Mouse (Mus musculus) gastrocnemius, adult 2 months (tissue): Measurements from ENCODE around the gene Bco2. TPM values are rescaled to one million over a fixed set of nuclear protein-coding genes. Genes with fewer than 3 reads are reported as not detected.

Experiments
- DNase-seq: peaks from one replicate; pipeline ENCODE4 v3.0.0; 2022
- H3K27ac ChIP-seq: fragments of 200-600 bp; 2 replicates; pipeline ENCODE4 v1.8.1; 2022; ENCODE audit warnings: mild to moderate bottlenecking
- H3K4me3 ChIP-seq: fragments of 200-600 bp; 2 replicates; pipeline ENCODE4 v1.8.1; 2022; ENCODE audit warnings: mild to moderate bottlenecking, moderate library complexity
- CTCF ChIP-seq: fragments of 200-600 bp; IDR thresholded peaks from 2 replicates; pipeline ENCODE4 v1.8.1; 2022; ENCODE audit warnings: antibody characterized with exemption, mild to moderate bottlenecking, moderate library complexity
- intact Hi-C: fragments of 180-260 bp; cut with DNase I; formaldehyde crosslinking; loops from one replicate; pipeline ENCODE4 v1.15.1; 2025
- long read RNA-seq, 2 experiments: library from polyadenylated mRNA; stranded (forward); transcript quantifications; one replicate each; pipeline ENCODE4 v2.0.0; 2021
- total RNA-seq, 2 experiments: library from RNA; stranded (reverse); gene quantifications; 2 replicates each; pipeline ENCODE4 v1.2.3; 2021

Bco2 gene
- total RNA-seq, result under 1 TPM; 0.26 to 0.45 TPM
- long read RNA-seq, experiment 1, result 0 reads
- long read RNA-seq, experiment 2, result 0 reads

DNA sequence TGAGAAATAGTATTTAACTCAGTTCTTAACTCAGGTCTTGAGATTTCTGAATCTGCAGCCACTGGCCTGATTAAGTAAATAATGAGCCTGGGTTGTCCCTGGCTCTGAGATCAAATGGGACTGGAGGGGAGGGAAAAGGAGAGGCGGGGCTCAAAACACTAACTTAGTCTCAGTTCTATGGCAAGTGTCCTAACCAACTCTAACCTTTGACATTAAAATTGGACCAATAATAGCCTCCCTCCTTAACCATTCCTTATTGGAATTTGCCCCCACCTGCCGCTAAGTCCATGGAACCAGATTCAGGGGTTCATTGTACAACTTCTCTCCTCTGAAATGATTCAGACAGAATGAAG, at the start of gene Bco2:
TSS of gene Bco2 (minus strand) at position 88 of the 353 bp plus-strand sequence.
- no peak for DNase-seq
- H3K27ac ChIP-seq, result peak within 1 kb of the TSS; percentile 74
- TF ChIP-seq CTCF, result no peak
- intact Hi-C loops, result no loop called here
- H3K4me3 ChIP-seq, result peak within 1 kb of the TSS; percentile 64

DNA sequence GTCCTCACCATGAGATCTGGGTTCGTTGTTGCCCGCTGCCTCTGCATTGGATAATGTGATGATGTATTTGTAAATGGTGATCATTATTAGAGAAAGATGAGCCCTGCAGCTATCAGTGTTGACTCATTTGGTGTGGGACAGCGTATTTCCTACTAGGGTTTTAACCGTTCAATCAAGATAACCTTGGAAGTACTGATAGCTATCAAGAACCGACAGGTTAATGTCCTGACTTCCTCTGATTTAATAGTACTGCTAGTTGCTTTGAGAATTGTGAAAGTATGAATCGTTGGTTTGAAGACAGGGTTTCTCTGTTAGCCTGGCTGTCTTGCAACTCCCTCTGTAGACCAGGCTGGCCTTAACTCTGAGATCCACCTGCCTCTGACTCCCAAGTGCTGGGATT, 49.4 kb upstream of the Bco2 start:
- intact Hi-C loops, result no loop called here
- peak overlapping the region; percentile 77 for H3K4me3 ChIP-seq
- no peak for DNase-seq
- no peak for TF ChIP-seq CTCF
- peak overlapping the region; percentile 98 for H3K27ac ChIP-seq

DNA sequence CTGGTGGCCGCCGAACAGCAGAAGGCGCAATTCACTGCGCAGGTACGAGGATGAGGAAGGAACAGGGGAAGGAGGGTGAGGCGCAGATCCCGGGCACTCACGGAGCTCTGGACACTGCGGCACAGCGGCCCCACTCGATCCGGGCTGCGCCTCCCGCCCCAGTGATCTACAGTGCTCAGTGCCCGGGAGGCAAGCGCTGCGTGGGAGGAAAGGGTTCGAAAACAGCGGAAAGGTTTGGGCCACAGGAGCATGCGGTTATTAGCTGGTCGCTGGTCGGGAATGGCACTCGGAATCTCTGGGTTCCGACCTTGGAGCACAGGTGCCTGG, 49.0 kb upstream of the Bco2 start:
- peak; percentile 28; the same call in 1 of the 2 replicates for TF ChIP-seq CTCF
- DNase-seq, result no peak
- Histone ChIP-seq H3K4me3 (peak overlapping the region; percentile 77), H3K27ac (peak overlapping the region; percentile 98)
- intact Hi-C loops, result no loop called here

DNA sequence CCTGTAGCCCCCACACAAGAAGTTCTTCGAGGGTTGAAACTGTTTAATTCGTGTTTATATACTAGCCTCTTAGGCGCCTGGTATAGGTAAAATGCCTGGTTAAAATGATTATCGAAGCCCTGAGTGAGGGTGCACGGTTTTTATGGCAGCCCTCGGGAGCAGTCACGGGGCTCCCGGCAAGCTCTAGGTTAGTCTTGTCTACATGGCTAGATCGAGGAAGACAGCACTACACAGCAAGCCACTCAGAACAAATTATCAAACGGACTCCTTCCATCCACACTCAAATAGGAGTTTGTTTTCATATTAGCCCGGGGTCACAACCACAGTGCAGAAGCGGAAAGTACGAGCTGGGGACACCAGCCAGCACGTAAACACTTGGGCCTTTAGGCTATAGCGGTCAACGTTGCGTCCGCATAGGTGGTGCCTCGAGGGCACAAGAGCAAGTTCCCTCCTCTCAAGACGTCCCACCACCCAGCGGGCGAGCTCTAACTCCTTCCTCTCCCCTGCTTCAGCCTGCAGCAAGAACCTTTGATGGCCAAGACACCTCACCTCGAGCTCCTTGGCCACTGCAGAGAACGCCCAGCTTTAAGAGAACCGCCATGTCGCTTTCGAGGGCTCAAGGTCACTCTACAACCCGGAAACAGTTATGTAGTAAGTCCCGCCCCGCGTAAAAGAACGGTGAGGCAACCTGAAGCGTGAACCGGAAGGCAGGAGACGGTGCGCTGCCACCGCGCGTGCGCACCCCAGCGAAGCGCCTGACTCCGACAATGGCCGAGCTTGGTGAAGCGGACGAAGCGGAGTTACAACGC, 48.4 kb upstream of the Bco2 start, which contains the start of the genes Sdhd and Timm8b:
TSS of gene Sdhd (minus strand) at position 624 of the 809 bp plus-strand sequence.
TSS of gene Timm8b (plus strand) at position 722 of the 809 bp plus-strand sequence.
- peak within 1 kb of the TSS; percentile 77 for H3K4me3 ChIP-seq
- intact Hi-C loops, result no loop called here
- TF ChIP-seq CTCF, result no peak
- peak within 1 kb of the TSS; percentile 98 for H3K27ac ChIP-seq
- peak; percentile 95 for DNase-seq

DNA sequence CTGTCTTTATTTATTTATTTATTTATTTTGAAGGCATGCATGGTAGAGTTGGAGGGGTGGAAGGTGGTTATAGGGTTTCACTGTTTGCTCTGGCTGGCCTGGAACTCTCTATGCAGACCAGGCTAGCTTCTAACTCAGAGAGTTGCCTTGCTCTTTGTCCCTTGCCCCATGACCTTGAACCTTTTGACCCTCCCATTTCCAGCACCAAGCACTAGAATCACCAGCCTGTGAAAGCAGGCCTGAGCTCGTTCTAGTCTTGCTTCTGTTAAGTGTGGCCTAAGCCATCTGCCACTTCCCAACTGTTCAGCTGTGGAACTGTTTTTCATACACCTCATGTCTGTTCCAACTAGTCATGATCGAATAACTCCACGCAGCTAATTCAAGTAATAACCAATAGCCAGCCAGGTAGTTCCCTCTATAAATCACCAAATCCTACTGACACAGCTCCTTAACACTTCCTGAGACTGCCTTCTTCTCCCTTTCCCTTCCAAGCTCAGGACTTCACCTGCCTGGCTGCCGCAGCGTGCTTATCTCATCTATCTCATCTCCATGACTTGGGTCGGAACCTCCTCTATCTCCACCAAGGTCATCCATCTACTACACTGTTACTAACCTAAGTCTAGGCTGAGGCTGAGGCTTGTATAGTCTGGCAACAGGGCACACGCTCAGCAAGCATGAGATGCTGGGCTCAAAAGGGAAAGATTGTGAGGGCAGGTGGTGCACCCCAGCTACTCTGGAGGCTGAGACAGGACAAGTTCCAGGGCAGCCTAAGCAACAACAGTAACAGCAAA, 47.3 kb upstream of the Bco2 start:
- intact Hi-C loops, result no loop called here
- Histone ChIP-seq H3K4me3 (peak overlapping the region; percentile 77), H3K27ac (peak overlapping the region; percentile 98)
- DNase-seq, result no peak
- no peak for TF ChIP-seq CTCF

DNA sequence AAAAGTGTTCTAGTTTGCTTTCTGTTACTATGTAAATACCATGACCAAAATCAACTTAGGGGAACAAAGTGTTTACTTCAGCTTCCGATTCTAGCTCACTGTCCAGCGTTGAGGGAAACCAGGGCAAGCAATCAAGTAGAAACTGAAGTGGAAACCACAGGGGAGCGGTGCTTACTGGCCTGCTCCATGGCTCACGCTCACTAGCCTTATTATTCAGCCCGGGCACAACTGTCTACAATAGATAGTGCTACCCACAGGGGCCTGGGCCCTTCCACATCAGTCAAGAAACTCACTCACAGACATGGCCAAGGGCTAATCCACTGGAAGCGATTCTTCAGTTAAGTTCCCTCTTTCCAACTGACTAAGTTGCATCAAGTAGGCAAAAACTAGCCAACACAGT, 46.6 kb upstream of the Bco2 start:
- no peak for TF ChIP-seq CTCF
- intact Hi-C loops, result no loop called here
- Histone ChIP-seq H3K4me3 (peak overlapping the region; percentile 77), H3K27ac (peak overlapping the region; percentile 98)
- no peak for DNase-seq

DNA sequence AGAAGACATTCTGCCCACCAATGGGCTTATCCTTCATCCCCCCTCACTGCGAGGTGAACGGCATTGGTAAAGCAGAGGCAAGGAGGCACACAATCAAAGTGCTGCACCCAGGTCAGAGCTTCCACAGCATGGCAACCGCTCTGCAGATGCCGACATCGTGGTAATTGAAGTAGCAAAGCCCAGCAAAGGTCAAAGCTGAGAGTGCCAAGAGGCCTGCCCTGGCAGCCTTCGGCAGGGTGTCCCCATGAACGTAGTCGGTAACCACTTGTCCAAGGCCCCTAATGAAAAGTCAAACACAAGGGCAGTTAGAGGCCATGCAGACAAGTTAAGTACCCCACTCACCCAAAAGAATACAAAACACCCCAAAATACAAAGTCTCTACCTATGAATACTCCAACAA, 42.0 kb upstream of the Bco2 start:
- no peak for TF ChIP-seq CTCF
- intact Hi-C loops, result loop anchor here (10.0 kb wide), 1 partner anchor 152 kb away; no protein-coding TSS in a partner anchor
- DNase-seq, result peak; percentile 81
- Histone ChIP-seq H3K27ac (peak overlapping the region; percentile 83), H3K4me3 (peak overlapping the region; percentile 11; the same call in 1 of the 2 replicates)

DNA sequence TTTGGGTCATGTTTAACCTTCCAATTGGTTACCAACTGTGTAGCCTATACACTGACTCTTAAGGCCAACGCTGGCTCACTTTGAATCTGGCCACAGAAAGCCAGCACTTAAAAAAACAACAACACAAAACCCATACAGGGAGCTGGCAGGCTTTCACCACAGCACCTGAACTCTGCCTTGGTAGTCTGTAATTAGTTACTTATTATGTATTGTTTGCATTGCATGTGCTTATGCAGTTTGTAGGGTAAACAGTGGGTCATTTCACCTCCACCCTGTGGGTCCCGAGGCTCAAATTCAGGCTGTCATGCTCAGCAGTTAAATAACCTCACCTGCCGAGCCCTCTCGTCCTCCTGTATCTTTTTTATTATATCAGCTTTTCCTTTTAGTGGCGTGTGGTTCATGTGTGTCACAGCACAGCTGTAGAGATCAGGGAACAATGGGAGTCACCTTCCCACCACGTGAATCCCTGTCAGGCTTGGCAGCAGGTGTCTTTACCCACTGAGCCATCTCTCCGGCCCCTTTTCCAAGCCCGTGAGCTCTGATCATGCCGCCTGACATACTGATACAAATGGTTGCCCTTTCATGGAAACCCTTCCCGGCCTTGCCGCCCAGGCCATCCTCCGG, 39.9 kb upstream of the Bco2 start:
- Histone ChIP-seq H3K27ac (no peak overlapping the region), H3K4me3 (no peak overlapping the region)
- intact Hi-C loops, result loop anchor here (10.0 kb wide), 1 partner anchor 150 kb away; no protein-coding TSS in a partner anchor
- DNase-seq, result no peak
- TF ChIP-seq CTCF, result no peak

DNA sequence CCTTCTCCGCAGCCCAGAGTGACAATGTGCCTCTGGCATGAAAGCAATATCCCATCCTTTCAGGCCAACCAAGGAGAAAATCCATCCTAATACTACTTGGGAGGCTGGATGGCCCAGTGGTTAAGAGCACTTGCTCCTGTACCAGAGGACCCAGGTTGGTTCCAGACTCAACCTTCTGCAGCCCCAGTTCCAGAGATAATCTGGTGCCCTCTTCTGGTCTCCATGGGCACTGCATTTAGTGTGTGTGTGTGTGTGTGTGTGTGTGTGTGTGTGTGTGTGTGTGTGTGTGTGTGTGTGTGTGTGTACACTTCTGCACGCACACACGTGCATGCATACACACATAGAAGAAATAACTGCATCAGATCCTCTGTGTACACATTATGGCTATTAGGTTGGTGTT, 38.6 kb upstream of the Bco2 start:
- peak; percentile 47 for TF ChIP-seq CTCF
- intact Hi-C loops, result loop anchor here (10.0 kb wide), 1 partner anchor 149 kb away; no protein-coding TSS in a partner anchor
- Histone ChIP-seq H3K4me3 (no peak overlapping the region), H3K27ac (no peak overlapping the region)
- DNase-seq, result no peak

DNA sequence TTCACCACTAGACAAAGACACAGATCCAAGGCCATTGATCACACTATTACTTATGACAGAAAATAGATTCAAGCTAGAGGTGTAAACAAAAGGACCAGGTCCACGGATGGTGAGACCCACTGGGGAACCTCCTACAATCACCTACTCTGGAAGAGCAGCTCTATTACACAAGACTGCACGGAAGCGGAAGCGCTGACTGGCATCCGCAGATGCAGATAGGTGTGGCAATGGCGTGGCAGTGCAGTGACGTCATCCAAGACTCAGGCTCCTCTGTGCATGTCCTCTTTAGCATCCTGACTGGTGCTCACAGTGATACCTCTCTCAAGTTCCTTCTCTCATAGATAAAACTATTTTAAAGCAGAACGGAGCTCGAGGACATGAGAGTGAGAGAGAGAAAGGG, 38.0 kb upstream of the Bco2 start:
- no peak for DNase-seq
- Histone ChIP-seq H3K4me3 (no peak overlapping the region), H3K27ac (no peak overlapping the region)
- no peak for TF ChIP-seq CTCF
- intact Hi-C loops, result loop anchor here (10.0 kb wide), 1 partner anchor 148 kb away; no protein-coding TSS in a partner anchor

DNA sequence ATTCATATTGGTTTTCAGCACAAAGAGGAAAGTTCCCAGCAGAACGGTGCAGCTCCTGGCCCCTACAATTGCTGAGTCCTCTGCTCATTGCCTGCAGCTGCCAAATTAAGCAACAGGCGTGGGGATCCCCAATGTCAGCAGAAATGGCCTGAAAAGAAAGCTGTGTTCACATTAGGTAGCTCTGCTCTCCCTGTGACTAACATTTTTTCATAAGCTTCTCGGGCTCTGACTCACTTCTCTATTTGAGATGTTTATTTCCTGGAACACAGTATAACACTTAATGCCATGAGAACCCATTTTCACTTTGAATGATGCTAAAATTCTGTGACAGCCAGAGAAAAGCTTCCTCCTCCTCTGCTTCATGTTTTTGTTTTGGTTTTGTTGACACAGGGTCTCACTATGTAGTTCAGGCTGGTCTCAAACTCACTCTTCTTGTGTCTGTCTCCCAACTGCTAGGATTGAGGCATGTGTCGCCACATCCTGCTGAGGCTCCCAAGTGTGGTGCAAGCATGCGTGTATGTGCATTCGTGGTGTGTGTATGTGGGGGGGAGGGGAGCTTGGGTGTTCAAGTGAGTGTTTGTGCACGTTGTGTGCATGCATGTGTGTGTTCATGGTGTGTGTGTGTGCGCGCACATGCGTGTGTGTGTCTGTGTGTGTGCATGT, 36.0 kb upstream of the Bco2 start:
- intact Hi-C loops, result loop anchor here (10.0 kb wide), 1 partner anchor 146 kb away; no protein-coding TSS in a partner anchor
- Histone ChIP-seq H3K27ac (no peak overlapping the region), H3K4me3 (no peak overlapping the region)
- DNase-seq, result peak; percentile 42
- TF ChIP-seq CTCF, result no peak

DNA sequence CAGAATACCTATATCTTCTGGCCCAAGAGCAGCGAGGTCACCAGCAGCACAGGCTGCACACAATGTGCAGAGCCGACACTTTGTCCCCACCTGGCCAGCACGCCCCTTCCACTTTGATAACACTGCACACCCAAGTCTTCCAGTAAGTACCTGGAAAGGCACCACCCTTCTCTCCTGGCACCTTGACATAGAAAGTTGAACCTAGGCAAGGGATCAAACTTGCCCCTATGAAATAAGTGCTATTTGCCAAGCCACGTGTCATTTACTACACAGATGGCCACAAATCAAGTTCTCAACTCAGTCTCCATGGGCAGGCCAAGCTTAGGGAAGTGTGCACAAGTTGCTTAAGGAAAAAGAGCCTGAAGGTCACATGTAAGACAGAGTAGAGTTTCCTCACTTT, 32.0 kb upstream of the Bco2 start:
- no peak overlapping the region for H3K27ac ChIP-seq
- intact Hi-C loops, result no loop called here
- no peak overlapping the region for H3K4me3 ChIP-seq
- TF ChIP-seq CTCF, result no peak
- DNase-seq, result no peak
